In the genomic region with DNA sequence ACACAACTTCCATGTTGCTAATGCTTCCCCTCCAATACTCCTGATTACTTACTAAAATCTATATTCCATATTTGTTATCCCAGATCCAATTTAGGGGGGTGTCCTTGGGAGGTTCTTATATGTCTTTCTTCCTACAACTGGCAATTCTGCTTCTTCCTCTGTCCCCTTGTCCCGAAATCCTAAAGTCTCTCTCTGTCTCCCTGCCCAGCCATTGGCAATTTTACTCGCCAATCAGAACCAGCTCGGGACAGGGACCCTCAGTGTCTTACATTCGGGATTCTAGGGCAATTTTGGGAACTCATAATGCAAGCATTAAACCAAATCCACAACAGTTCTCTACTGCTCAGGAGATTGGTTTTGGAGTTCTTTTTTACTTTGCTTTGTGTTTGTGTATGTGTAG, we compare ENCODE assay signal across 27 mouse cellular contexts.
"Had no signal": no experiment of that assay in that cellular context is flagged by ENCODE, and none has a peak within 500 bp of the region (broad histone marks: within the 10 kb centered on the region; RNA-seq: fewer than 3 reads in every experiment).

No protein-coding gene starts in this region.

- H3K4me3 ChIP-seq: embryonic facial prominence, embryonic 10.5 days; embryonic facial prominence, embryonic 12.5 days; embryonic facial prominence, embryonic 13.5 days; embryonic facial prominence, embryonic 15.5 days; erythroblast, embryonic 14.5 days; forebrain, embryonic 10.5 days; forebrain, embryonic 12.5 days; forebrain, embryonic 13.5 days; forebrain, embryonic 15.5 days; gastrocnemius, adult 2 months had no signal

- H3K9me3 ChIP-seq: embryonic facial prominence, embryonic 10.5 days; embryonic facial prominence, embryonic 12.5 days; embryonic facial prominence, embryonic 13.5 days; embryonic facial prominence, embryonic 15.5 days; forebrain, embryonic 10.5 days; forebrain, embryonic 12.5 days; forebrain, embryonic 13.5 days; forebrain, embryonic 15.5 days had no signal

- H3K27ac ChIP-seq: embryonic facial prominence, embryonic 10.5 days; embryonic facial prominence, embryonic 12.5 days; embryonic facial prominence, embryonic 13.5 days; embryonic facial prominence, embryonic 15.5 days; forebrain, embryonic 10.5 days; forebrain, embryonic 12.5 days; forebrain, embryonic 13.5 days; forebrain, embryonic 15.5 days; gastrocnemius, adult 2 months had no signal

- H3K9ac ChIP-seq: embryonic facial prominence, embryonic 12.5 days; embryonic facial prominence, embryonic 13.5 days; embryonic facial prominence, embryonic 15.5 days; forebrain, embryonic 12.5 days; forebrain, embryonic 13.5 days; forebrain, embryonic 15.5 days; forebrain, postnatal 0 days had no signal

- ATAC-seq: forebrain, embryonic 13.5 days; forebrain, embryonic 14.5 days; forebrain, embryonic 15.5 days; forebrain, embryonic 16.5 days; forebrain, postnatal 0 days had no signal

- H3K4me1 ChIP-seq: embryonic facial prominence, embryonic 12.5 days; embryonic facial prominence, embryonic 15.5 days had no signal

- DNase-seq: cerebellum, adult 2 months; cerebellum, adult 8-10 months; cerebellum, adult 9-10 months; cerebellum, adult 9-11 months; cerebellum, postnatal 10 days; cerebellum, postnatal 14 days; cerebellum, postnatal 25 days; cerebellum, postnatal 36 days; embryo, embryonic 11 days; forebrain, postnatal 0 days; gastrocnemius, adult 2 months; gastrocnemius, postnatal 10 days; gastrocnemius, postnatal 14 days; gastrocnemius, postnatal 25 days; gastrocnemius, postnatal 36 days; heart, adult 18-20 months had no signal

- H3K4me2 ChIP-seq: embryonic facial prominence, embryonic 12.5 days; embryonic facial prominence, embryonic 13.5 days; embryonic facial prominence, embryonic 15.5 days; forebrain, embryonic 12.5 days; forebrain, embryonic 13.5 days; forebrain, embryonic 15.5 days had no signal

- H3K27me3 ChIP-seq: embryonic facial prominence, embryonic 12.5 days; embryonic facial prominence, embryonic 13.5 days; embryonic facial prominence, embryonic 15.5 days; forebrain, embryonic 12.5 days; forebrain, embryonic 13.5 days; forebrain, embryonic 15.5 days had no signal

- H3K36me3 ChIP-seq: embryonic facial prominence, embryonic 12.5 days; embryonic facial prominence, embryonic 15.5 days; forebrain, embryonic 12.5 days; forebrain, embryonic 15.5 days had no signal
